Mouse (Mus musculus) kidney, adult 2 months (tissue): ENCODE data around the gene Dab1.

Experiments used
- CTCF ChIP-seq: fragments of 200-500 bp; conservative IDR thresholded peaks from 2 replicates; pipeline ENCODE4 v1.5.1; 2011; ENCODE audit warnings: low read depth, mild to moderate bottlenecking, control low read depth, low read length, moderate library complexity, mixed read lengths; ENCODE audit not compliant: insufficient read depth, insufficient read length
- POLR2A ChIP-seq: fragments of 200-500 bp; IDR thresholded peaks from one replicate; pipeline ENCODE4 v1.6.1; 2011; ENCODE audit warnings: low read depth, low read length, control low read depth

DNA sequence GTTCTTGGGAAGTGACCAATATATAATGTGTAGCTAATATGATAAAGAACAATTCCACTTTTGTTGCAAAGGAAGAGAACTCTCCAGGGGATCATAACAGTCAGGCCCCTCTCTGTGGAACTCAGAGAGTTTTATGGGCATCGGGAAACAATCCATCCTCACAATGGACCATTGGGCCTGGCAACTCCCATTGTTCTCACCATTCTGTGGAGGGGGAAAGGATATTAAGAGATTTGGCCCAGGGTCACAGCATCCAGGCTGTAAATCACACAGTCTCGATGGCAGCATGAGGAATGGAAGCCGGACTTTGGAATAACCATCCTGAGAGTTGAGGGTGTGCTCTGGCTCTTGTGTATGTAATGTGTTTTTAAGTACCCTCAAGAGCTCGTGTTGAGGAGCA is 292.3 kb downstream of the Dab1 start:
- TF ChIP-seq CTCF (no peak), POLR2A (no peak)
